Mouse (Mus musculus): Measurements from ENCODE around the gene Gtf3c5. TPM values are rescaled to one million over a fixed set of nuclear protein-coding genes. Genes with fewer than 3 reads are reported as not detected.
A peak's percentile ranks its signal among the peaks of the same experiment; 100 is the strongest.

Gtf3c5 gene
- polyA plus RNA-seq, 1 experiment from 2014 or later = 28.6 TPM

DNA sequence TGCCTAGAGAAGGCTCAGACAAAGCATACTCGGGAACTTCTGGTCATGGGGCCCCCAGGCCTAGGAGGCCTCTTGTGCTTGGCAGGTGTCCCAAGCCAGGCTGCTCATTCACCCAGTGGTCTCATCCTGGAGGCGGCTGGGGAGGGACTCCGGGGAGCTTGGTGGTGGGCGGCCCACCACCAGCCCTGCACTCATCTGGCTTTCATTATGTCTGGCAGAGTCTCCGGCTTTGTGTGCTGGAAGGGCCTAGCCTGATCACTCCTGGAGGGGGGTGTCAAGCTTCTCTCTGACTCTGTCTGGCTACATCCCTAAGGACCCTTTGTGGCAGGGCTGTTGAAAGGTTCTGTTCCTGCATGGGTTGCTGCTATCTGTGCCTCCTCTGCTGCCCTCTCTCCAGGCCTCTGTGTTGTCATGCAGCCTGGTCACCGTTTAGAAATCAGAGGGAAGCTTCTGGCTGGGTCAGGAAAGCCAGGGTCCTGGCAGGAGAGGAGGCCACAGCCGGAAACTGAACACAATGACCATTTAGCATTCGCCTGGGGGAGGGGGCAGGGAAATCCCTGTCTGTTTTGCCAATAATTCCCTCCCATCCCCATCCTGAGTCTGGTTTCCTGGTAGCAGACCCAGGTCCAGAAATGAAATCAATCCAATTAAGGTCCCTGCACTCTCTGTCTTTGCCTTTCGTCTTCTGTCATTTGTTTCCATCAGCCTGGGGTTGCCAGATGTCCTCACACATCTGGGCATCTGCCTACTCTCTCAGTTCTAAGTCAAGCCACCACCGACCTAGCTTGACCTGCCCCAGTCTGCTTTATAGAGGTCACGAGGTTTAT, 48.9 kb downstream of the Gtf3c5 start:
- peaks cover 89% of the 10 kb centered on the region for H3K4me1 ChIP-seq (replicated peaks; ENCODE audit: control insufficient read depth, insufficient read depth, low read length)
- H3K27ac ChIP-seq = peak overlapping the region; percentile 88
- ATAC-seq (ENCODE audit: low FRiP score) (peak; percentile 28; the same call in 1 of the 2 replicates), DNase-seq (ENCODE audit: low spot score) (no peak)
- H3K36me3 ChIP-seq (replicated peaks; ENCODE audit: control insufficient read depth, insufficient read depth) = no peaks in the 10 kb centered on the region
- H3K4me2 ChIP-seq (replicated peaks) = peak overlapping the region; percentile 84
- peak overlapping the region; percentile 50 for H3K4me3 ChIP-seq (replicated peaks; ENCODE audit: low read length)
- peak overlapping the region; percentile 78 for H3K9ac ChIP-seq
- WGBS = 25% methylated on average over 11 of the region's 11 CpGs
- no peaks in the 10 kb centered on the region for H3K9me3 ChIP-seq (ENCODE audit: control insufficient read depth, low read length)
- no peaks in the 10 kb centered on the region for H3K27me3 ChIP-seq (ENCODE audit: control insufficient read depth, insufficient read depth, low read length)

DNA sequence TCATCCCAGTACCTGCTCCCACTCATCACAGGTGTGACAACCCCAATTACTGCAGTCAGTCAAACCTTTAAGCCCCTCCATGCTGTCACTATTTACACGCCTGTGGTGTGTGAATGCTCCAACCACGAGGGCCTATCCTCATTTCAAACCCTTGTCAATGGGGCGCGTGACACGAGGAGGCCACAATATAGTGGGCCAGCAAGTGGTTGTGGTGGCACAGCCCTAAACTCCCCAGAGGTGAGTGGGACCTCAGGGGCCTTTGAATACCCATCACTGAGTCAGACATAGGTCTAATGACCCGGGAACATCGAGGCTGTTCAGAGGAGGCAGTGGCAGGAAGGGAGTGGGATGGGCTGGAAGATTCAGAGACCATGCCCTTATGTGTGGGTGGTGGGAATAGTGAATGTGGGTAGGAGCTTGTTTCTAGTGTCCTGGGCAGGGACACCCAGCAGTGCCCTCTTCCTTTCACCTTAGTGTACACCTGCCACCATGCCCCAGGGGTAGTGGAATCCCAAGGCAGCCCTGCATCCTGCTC, 49.6 kb downstream of the Gtf3c5 start:
- H3K27me3 ChIP-seq (ENCODE audit: control insufficient read depth, insufficient read depth, low read length) = no peaks in the 10 kb centered on the region
- peak overlapping the region; percentile 50 for H3K4me3 ChIP-seq (replicated peaks; ENCODE audit: low read length)
- peak overlapping the region; percentile 84 for H3K4me2 ChIP-seq (replicated peaks)
- DNase-seq (ENCODE audit: low spot score) = no peak
- no peaks in the 10 kb centered on the region for H3K36me3 ChIP-seq (replicated peaks; ENCODE audit: control insufficient read depth, insufficient read depth)
- no peak for ATAC-seq (ENCODE audit: low FRiP score)
- WGBS = 49% methylated on average over 7 of the region's 7 CpGs
- H3K9ac ChIP-seq = peak overlapping the region; percentile 78
- peaks cover 89% of the 10 kb centered on the region for H3K4me1 ChIP-seq (replicated peaks; ENCODE audit: control insufficient read depth, insufficient read depth, low read length)
- H3K9me3 ChIP-seq (ENCODE audit: control insufficient read depth, low read length) = no peaks in the 10 kb centered on the region
- peak overlapping the region; percentile 88 for H3K27ac ChIP-seq

DNA sequence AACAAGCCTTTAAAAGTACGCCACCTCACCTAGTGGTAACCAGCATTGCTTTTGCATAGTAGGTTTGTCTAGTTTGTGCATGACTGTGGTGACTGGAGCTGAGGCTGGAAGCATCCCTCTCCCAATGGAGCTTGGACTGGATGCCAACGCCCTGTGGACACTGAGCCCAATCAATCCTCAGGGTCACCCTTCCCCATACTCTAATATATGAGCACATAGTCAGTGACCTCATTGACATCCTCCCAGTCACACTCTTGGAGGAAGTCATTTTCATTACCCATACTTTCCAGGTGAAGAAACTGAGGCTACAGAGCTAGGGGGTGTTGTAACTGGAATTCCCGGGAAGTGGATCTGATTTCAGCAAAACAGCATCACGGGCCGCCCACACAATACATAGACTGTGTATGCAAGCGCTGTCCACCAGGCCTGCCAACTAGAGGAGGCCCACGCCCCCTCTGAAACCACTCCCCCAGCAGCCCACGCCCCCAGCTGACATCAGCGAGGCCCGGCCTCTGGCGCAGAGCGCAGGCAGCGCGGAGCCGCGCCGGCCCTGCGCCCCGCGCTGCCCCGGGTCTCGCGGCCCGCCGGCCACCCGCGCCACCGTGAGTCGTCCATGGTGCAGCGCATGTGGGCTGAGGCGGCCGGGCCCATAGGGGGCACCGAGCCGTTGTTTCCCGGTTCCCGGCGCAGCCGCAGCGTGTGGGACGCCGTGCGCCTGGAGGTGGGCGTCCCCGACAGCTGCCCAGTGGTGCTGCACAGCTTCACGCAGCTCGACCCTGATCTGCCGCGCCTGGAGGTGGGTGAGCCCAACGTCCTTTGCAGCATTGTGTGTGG, 50.4 kb downstream of the Gtf3c5 start:
- ATAC-seq (ENCODE audit: low FRiP score) = peak; percentile 91
- DNase-seq (ENCODE audit: low spot score) = peak; percentile 82
- Histone ChIP-seq H3K9me3 (ENCODE audit: control insufficient read depth, low read length) (no peaks in the 10 kb centered on the region), H3K4me2 (replicated peaks) (peak overlapping the region; percentile 84), H3K4me1 (replicated peaks; ENCODE audit: control insufficient read depth, insufficient read depth, low read length) (peaks cover 85% of the 10 kb centered on the region), H3K9ac (peak overlapping the region; percentile 78), H3K4me3 (replicated peaks; ENCODE audit: low read length) (peak overlapping the region; percentile 50), H3K27ac (peak overlapping the region; percentile 88), H3K27me3 (ENCODE audit: control insufficient read depth, insufficient read depth, low read length) (no peaks in the 10 kb centered on the region), H3K36me3 (replicated peaks; ENCODE audit: control insufficient read depth, insufficient read depth) (no peaks in the 10 kb centered on the region)
- 3% methylated on average over 49 of the region's 49 CpGs for WGBS

DNA sequence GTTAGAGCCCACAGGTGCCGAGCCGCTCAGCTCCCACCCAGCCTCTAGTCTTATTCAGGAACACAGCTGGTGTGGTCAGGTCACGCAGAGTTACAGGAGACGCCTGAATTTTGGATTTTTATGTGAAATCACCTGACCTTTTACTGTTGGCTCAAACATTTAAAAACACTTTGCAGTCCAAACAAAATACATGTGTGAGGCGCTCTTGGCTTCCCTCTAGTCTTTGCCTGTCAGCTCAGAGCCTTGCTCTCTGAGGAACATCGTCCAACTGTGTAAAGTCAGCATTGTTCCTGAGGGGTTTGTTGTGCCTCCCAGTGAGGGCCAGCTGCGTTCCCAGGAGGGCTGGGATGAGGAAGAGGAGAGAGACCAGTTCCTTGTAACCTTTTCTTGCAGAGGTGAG, 53.2 kb downstream of the Gtf3c5 start:
- Histone ChIP-seq H3K4me2 (replicated peaks) (no peak overlapping the region), H3K4me3 (replicated peaks; ENCODE audit: low read length) (no peak overlapping the region), H3K9me3 (ENCODE audit: control insufficient read depth, low read length) (no peaks in the 10 kb centered on the region), H3K27ac (no peak overlapping the region), H3K36me3 (replicated peaks; ENCODE audit: control insufficient read depth, insufficient read depth) (no peaks in the 10 kb centered on the region), H3K4me1 (replicated peaks; ENCODE audit: control insufficient read depth, insufficient read depth, low read length) (peaks cover 71% of the 10 kb centered on the region), H3K9ac (no peak overlapping the region), H3K27me3 (ENCODE audit: control insufficient read depth, insufficient read depth, low read length) (no peaks in the 10 kb centered on the region)
- WGBS = 61% methylated on average over 7 of the region's 7 CpGs
- ATAC-seq (ENCODE audit: low FRiP score) (no peak), DNase-seq (ENCODE audit: low spot score) (no peak)

DNA sequence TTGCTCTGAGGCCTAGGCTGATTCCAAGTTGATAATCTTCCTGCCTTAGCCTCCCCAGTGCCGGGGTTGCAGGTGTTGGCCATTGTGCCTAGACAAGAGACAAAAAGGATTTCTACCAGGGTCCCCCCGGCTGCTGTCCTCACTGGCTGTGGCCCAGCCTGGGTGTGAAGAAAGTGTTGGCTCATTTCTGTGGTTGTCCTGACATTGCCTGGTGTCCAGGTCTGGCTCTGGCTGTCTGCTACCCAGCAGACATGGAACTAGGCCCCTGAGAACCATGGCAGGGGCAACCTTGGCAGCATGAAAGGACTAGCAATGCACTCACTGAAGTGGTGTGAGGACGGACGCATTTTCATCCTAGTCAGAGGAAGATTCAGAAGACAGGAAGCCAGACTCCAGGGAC, 53.7 kb downstream of the Gtf3c5 start:
- no peak for ATAC-seq (ENCODE audit: low FRiP score)
- no peak overlapping the region for H3K4me3 ChIP-seq (replicated peaks; ENCODE audit: low read length)
- H3K9ac ChIP-seq = no peak overlapping the region; the same call in 1 of the 2 replicates
- no peak for DNase-seq (ENCODE audit: low spot score)
- no peaks in the 10 kb centered on the region for H3K27me3 ChIP-seq (ENCODE audit: control insufficient read depth, insufficient read depth, low read length)
- H3K4me2 ChIP-seq (replicated peaks) = no peak overlapping the region
- H3K4me1 ChIP-seq (replicated peaks; ENCODE audit: control insufficient read depth, insufficient read depth, low read length) = peaks cover 71% of the 10 kb centered on the region
- H3K36me3 ChIP-seq (replicated peaks; ENCODE audit: control insufficient read depth, insufficient read depth) = no peaks in the 10 kb centered on the region
- 73% methylated on average over 4 of the region's 4 CpGs for WGBS
- H3K9me3 ChIP-seq (ENCODE audit: control insufficient read depth, low read length) = no peaks in the 10 kb centered on the region
- no peak overlapping the region for H3K27ac ChIP-seq

DNA sequence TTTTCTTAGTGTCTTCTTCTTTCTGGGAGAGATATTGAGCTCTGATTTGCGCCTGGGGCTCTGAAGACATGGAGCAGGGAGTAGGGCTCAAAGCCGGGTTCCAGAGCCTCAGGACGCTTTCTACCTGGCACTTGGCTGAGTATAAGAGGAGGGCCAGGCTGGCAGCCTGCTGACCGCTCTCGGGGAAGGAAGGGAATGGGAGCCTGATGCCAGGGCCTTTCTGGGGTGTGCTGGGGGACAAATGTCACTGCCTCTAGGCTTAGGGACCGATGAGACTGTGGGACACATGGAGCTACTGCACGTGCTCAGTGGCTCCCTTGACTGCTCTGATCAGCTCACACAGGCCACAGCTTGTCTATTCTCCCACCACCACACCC, 55.2 kb downstream of the Gtf3c5 start:
- no peak overlapping the region for H3K4me3 ChIP-seq (replicated peaks; ENCODE audit: low read length)
- no peak overlapping the region for H3K9ac ChIP-seq
- no peaks in the 10 kb centered on the region for H3K9me3 ChIP-seq (ENCODE audit: control insufficient read depth, low read length)
- WGBS = 80% methylated on average over 7 of the region's 7 CpGs
- no peak for DNase-seq (ENCODE audit: low spot score)
- no peaks in the 10 kb centered on the region for H3K36me3 ChIP-seq (replicated peaks; ENCODE audit: control insufficient read depth, insufficient read depth)
- H3K4me1 ChIP-seq (replicated peaks; ENCODE audit: control insufficient read depth, insufficient read depth, low read length) = peaks cover 61% of the 10 kb centered on the region
- H3K27ac ChIP-seq = no peak overlapping the region
- no peaks in the 10 kb centered on the region for H3K27me3 ChIP-seq (ENCODE audit: control insufficient read depth, insufficient read depth, low read length)
- no peak for ATAC-seq (ENCODE audit: low FRiP score)
- H3K4me2 ChIP-seq (replicated peaks) = no peak overlapping the region

DNA sequence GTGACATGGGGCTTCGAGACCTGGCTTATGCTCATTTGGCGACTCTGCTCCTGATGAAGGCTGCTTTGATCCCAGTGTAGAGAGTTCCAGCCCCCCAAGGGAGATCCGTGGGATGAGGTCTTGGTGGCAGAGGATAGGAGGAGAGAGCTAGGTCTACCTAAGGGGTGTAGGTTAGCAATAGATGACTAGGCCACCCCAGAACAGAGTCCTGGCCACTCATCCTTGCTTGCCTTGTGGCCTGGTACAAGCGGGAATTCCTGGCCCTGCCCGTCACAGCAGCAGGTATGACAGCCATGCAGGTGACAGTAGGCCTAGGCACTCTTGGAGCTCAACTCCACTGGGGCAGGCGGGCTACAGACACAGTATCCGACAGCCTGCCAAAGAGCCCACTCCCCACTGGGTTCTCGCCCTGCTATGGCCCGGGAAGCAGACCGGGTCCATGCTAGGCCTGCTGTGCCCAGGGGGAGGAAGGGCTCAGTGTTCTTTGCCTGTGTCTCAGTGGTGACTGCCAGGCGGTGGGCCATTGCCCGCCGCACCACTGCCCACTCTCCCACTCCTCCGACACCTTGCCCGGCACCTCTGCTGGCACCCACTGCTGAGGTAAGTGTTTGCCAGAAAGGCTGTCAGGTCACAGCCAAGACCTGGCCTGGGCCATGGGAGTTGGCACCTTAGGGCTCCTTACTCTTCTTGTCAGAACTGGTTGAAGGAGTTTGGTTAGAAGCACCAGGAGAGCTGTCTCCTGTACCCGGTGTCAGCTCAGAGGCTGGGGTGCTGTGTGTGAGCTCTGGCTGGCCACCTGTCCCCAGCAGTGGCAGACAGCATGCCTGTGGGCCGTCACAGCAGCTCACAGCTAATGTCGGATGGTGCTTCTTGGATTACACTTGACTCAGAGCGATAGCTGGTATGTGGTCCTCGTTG, 55.9 kb downstream of the Gtf3c5 start:
- Histone ChIP-seq H3K36me3 (replicated peaks; ENCODE audit: control insufficient read depth, insufficient read depth) (0 out of 2 replicates have a peak, but pooled peaks cover under 1% of the 10 kb centered on the region), H3K27ac (no peak overlapping the region), H3K27me3 (ENCODE audit: control insufficient read depth, insufficient read depth, low read length) (no peaks in the 10 kb centered on the region), H3K9me3 (ENCODE audit: control insufficient read depth, low read length) (no peaks in the 10 kb centered on the region), H3K4me2 (replicated peaks) (no peak overlapping the region), H3K4me1 (replicated peaks; ENCODE audit: control insufficient read depth, insufficient read depth, low read length) (peaks cover 57% of the 10 kb centered on the region), H3K9ac (no peak overlapping the region), H3K4me3 (replicated peaks; ENCODE audit: low read length) (no peak overlapping the region)
- ATAC-seq (ENCODE audit: low FRiP score) (no peak), DNase-seq (ENCODE audit: low spot score) (no peak)
- 82% methylated on average over 20 of the region's 20 CpGs for WGBS

DNA sequence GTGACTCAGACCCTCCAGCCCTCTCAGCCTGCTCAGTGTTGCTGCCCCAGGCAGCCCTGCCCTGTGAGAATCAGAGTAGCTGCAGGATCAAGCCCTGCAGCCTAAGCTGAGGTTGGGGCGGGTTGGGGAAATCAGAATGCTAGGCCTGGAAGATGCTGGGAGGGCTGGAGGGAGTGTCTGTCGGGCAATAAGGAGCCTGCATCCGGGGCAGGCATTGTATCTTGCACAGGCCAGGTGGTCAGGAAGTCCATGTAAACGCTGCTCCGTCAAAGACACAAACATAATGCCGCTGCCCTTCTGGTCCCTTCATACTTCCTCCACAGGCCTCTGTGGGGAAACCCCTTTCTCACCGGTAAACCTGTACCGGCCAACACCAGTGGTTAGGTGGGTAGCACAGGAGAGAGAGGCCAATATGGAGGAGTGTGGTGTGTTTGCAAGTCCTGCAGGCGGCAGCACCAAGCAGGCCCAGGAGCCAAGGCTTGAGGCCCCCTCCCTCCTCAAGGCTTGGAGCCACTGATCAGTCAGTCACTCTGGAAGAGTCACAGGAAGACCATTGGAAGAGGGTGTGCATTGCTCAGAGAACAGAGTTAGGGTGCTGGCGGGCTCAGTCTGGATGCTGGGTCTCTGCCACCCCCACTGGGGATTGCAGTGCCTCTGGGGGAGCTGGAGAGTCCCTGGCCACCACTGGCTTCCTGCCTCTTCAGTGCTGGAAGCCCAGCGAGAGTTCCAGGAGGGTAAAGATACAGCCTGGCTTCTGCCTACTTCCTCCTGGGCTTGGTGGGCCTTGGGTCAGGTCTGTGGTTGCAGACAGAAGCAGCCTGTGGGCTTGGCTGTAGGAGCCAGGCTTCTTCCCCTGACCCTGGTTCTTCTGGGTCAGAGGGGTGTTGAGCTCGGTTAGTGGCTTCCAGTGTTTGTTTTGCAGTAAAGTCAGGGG, 57.3 kb downstream of the Gtf3c5 start:
- Histone ChIP-seq H3K36me3 (replicated peaks; ENCODE audit: control insufficient read depth, insufficient read depth) (0 out of 2 replicates have a peak, but pooled peaks cover 11% of the 10 kb centered on the region), H3K27ac (peak overlapping the region; percentile 85), H3K4me2 (replicated peaks) (no peak overlapping the region), H3K9me3 (ENCODE audit: control insufficient read depth, low read length) (no peaks in the 10 kb centered on the region), H3K9ac (peak overlapping the region; percentile 32; the same call in 1 of the 2 replicates), H3K4me1 (replicated peaks; ENCODE audit: control insufficient read depth, insufficient read depth, low read length) (peaks cover 55% of the 10 kb centered on the region), H3K4me3 (replicated peaks; ENCODE audit: low read length) (no peak overlapping the region), H3K27me3 (ENCODE audit: control insufficient read depth, insufficient read depth, low read length) (no peaks in the 10 kb centered on the region)
- ATAC-seq (ENCODE audit: low FRiP score) (no peak), DNase-seq (ENCODE audit: low spot score) (no peak)
- WGBS = 47% methylated on average over 12 of the region's 12 CpGs
